Mouse (Mus musculus): ENCODE data around the gene Gpr1.

GRCm38 (mm10) chr1:63192306-63193065, 21.9 kb downstream of the Gpr1 start:
- no peak for TF ChIP-seq CTCF (IDR thresholded peaks at IDR 0.05; ENCODE audit: extremely low read depth, insufficient read depth, insufficient read length, insufficient replicate concordance)
- no peak for TF ChIP-seq POLR2A (IDR thresholded peaks at IDR 0.05; ENCODE audit: low read depth, low read length)

Measured in spleen, adult 2 months (tissue).